Mouse (Mus musculus): Measurements from ENCODE around the gene Gm21962.
"Not testable (repeated sequence)": the region's sequence is repeated elsewhere in the genome, so short reads cannot be mapped to it uniquely, and the experiment has no call there.

Gene Gm21962

DNA sequence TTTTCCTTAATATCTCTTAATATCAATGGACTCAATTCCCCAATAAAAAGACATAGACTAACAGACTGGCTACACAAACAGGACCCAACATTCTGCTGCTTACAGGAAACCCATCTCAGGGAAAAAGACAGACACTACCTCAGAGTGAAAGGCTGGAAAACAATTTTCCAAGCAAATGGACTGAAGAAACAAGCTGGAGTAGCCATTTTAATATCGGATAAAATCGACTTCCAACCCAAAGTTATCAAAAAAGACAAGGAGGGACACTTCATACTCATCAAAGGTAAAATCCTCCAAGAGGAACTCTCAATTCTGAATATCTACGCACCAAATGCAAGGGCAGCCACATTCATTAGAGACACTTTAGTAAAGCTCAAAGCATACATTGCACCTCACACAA, at the start of gene Gm21962:
Gene Gm21962, plus strand, starts transcription at position 301 of the 400 bp plus-strand sequence.
- DNase-seq: not testable (repeated sequence)

DNA sequence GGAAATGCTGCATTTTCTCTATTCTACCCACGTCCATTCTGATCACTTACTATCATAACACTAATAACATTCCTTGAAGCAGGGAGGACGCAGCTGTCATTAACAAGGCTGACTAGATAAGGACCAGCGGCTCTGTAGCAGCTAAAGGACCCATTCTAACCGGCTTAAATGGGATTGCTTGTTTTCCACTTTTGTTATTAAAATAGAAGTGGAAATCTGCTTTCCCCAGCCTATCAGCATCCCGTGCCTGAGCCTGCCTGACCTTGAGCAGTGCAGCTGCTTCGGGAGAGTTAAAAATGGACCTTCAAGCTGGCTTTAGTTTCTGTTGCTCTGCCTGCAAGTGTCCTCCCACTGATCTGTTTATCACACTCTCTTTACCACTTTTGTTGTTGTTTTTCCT, 49.2 kb upstream of the Gm21962 start:
- no peak for DNase-seq

DNA sequence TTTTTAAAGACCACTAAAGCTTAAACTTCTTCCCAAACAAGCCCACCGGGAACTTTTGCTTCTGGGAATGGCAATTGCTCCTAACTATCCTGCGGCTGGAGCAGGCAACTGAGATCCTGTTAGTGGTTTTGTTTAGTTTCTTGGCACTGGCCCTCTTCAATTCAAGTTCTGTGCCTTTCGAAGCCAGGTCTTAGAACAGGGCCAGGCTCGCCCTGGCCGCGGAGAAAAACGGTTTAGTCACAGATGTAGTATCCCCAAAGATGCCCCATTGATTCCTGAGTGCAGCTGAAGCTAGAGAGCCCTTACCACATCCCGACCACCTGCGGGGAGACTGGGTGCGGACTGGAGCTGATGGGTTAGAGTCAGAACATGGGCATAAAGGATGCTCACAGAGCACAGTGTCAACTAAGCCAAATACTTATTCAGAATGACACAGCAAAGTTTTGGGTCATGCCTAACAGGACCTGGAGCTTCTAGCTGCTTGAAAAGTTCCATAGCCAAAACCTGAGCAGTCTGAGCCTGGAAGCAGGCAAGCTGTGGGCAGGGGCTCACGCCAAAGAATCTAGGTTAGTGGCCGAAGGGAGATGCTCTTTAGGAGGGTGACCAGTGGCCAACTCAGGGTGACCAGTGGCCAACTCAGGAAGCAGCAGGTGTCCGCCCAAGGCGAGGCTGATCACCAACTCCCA, 48.3 kb upstream of the Gm21962 start:
- peak; percentile 13 to 34 for DNase-seq

DNA sequence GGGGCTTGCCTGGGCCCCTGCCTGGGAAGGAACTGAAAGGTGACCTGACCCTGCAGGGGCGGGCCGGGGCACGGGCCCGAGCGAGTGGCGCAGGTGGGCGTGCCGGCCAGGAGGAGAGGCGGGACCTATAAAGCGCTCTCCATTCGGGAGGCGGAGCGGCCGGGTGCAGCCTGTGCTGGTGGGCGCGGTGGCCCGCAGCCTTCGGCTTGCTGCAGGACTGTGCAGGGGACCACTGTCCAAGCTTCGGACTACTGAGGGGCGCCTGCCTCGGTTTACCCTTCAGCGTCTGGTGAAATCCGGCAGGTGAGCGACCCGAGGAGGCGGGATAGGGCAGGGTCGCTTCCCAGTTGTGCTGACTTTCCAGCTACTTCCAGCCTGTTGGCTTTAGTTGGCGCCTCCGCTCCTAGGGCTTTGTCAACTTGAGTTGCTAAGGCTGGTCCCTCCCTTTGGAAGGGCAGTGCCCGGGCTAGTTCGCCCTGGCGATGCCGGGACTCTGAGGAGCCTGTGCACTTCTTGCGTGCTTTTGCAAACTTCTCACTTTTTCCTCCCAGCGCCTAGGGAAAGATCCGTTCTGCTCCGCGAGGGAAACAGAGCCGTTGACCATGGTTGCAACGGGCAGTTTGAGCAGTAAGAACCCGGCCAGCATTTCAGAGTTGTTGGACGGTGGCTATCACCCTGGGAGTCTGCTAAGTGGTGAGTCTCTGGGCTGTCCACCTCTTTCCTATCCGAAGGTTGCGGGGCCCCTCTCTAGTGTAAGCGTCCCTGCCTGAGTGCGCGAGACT, 47.6 kb upstream of the Gm21962 start:
- DNase-seq: peak; percentile 46 to 57

DNA sequence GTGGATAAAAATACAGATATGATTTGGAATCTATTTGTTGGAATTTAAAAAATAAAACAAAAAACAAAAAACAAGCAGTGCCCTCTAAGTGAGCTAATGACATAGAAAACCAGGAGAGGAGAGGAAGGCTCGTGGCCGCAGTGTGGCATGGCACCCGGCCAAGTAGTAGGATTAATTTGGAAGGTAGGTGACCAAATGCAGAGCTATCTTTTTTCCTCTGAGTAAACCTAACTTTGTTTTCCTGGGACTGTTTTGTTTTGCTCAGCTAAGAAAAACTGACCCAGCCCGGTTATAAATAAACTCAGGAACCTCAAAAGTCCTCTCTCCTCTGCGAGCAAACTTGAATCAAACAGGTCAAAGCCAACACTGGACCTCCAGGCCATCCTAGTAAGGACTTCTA, 46.3 kb upstream of the Gm21962 start:
- peak; percentile 53 to 60 for DNase-seq

DNA sequence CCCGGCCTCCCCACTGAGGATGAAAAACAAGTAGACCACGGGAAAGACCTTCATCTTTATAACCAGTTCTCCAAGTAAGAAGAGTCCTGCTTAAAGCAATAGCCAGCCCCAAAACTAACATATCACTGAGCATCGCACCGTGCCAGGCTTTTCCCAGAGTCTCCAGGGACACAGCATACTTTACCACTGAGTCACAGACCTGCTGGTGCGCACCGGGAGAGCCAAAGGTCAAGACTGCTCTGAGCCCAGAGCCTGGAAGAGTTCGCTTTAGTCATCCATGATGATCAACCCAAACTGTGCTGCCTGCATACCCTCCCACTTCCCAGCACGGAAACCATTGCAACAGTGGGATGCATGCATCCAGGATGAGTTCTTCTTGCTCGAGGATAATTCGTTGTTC, 37.6 kb upstream of the Gm21962 start:
- DNase-seq: no peak

DNA sequence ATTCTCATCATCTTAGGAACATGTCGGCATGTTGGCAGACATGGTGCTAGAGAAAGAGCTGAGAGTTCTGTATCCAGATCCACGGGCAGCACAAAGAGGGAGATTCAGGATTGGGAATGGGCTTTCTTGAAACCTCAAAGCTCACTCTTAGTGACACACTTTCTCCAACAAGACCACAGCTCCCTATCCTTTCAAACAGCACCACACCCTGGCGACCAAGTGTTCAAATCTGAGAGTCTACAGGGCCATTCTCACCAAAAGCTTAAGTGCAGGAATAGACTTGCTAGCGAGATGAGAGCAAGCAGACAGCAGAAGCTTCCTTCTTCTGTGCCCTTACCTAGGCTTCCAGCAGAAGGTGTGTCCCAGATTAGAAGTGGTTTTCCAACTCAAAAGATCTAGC, 34.8 kb upstream of the Gm21962 start:
- DNase-seq: no peak

DNA sequence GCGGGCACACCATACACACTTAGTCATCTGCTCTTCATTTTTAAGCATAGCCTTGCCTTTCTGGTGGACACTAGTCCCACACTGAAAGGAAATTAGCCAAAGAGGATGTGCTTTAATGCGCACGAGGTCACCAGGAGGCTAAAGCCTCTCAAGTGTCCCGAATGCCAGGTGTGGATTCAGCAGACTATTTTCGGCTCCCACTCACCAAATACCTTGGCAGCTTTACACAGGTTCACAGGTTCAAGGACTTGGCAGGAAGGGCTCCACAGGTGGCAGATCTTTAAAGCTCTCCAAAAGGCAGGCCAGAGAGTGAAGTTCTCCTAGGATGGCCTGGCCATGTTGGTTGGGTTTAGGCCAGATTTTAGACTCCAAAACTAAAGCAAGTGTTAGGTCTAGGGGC, 30.1 kb upstream of the Gm21962 start:
- DNase-seq: no peak

DNA sequence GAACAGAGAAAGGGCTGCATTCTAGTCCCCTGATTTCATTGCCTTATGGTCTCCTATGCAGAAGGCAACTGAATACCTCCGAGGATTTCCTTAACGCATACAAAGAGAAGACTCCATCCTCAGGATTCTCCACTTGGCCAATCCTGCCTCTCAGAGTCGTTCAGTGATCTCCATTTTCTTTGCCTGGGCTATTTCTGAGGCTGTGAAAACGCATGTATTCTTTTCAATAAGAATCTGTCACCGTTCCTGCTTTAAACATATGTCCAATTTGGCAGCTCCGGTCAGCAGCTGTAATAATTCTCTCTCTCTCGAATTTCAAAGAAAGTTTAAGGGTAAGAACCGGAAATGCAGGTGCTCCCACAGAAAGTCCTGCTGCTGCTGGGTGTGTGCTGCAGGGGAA, 29.2 kb upstream of the Gm21962 start:
- no peak for DNase-seq

DNA sequence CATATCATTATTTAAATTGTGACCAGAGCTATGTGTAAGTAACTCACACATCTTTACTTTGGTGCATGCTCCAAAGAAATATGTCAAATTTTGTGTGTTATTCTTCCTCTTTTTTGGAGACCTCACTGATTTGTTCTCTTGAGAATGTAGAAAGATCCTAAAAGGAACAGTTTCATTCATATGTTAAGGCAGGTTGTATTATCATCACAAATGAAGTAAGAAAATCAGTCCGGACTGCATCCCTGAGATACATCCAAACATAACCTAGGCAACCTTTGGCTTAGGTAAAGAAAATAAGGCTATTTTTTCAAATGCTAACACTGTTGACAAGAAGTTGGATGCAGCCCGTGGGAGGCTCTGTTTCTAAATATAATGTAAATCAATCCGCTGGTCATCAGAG, 28.8 kb upstream of the Gm21962 start:
- no peak for DNase-seq

DNA sequence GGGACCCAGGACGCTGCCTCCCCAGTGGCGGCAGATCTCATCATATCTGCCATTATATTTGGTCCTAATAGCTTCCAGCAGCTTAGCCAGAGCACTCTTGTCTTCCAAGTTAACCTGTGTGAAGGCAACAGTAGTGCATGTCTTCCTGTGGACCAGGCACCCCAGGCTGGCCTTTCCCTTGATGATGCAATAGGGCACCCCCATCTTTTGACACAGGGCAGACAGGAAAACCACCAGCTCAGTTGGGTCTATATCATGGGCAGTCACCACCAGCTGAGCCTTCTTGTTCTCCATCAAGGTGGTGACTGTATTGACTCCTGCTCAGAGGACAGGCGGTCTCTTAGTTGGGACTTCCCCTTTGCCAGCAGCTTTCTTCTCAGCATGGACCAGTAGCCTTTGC, 27.2 kb upstream of the Gm21962 start:
- DNase-seq: no peak

DNA sequence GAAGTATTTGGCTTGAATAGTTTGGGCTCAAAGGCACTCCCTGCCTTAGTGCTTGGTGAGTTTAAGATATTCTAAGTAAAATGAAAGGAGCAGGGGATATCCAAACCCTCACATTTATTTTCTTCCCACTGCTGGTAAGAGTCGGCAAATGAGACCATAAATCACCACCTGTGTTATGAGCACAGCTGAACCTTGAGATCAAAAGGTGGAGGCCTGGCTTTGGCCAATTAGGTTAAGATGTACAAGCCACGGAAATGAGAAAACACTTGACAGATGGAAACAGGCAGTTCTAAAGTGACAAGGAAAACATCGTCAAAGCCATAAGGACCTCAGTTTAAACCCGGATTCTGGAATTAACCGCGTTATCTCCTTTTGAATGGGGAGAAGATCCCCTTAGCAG, 26.4 kb upstream of the Gm21962 start:
- DNase-seq: no peak

DNA sequence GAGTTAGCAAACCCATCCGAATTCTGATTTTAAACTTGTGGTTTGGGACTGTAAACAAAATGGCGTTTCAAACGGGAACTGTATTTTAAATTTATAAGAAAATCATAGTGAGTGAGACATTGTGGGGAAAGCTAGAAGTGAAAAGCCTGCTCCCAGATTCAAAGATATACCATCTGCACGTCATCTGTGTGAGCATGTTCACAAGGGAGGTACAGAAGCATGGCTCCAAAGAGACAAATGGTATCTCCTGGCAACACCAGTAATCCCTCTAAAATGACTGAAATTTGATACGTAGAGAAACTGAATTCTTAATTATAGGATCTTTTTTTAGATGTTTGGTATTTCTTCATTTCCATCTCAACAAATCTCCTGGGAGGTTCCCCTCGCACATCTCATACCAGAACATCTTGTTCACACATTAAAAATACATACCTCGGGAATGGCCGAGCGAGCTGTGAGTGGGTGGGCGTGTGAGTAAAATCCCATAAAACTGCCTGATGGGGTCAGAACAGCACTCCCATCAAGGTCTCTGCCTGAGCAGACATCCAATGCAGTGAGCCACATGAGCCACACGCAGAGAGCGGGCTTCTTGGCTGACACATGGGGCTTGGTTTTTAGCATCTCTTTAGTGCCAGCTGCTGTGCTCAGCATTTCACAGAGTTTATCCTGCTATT, 23.8 kb upstream of the Gm21962 start:
- DNase-seq: peak; percentile 12 to 41

DNA sequence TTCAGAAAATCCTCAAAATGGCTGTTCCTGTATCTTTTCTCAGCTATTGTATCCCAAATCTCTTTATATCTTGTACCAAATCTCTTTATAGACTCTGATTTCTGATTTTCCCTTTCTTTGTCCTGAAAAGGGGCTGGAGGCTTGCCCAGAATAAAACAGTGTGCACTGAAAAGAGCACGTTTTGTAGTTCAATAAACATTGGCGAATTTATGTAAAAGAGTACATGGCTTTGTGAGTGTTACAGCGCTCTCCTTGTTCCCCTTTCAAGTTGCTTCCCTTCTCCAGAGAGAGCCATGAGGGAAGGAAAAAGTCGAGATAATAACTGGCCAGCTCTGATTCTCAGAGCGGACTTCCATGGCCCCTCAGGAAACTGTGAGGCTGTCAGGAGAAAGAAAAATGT, 22.2 kb upstream of the Gm21962 start:
- no peak for DNase-seq

DNA sequence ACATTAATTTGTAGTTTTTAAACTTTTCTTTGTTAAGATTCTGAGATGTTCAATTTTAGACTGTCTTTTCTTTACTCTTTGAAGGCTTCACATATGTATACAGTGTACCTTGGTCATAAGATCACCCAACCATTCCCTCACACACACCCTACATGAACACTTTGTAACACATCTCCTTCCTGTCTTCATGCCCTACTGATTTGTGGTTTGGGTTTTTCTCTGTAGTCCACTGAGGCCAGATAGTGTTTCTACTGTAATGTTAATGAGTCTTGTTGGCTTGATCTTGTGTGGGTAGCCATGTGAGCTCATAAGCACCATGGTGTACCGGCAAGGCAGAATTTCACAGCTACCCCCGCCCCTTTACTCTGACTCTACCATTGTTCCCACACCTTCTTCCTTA, 18.5 kb upstream of the Gm21962 start:
- no peak for DNase-seq

DNA sequence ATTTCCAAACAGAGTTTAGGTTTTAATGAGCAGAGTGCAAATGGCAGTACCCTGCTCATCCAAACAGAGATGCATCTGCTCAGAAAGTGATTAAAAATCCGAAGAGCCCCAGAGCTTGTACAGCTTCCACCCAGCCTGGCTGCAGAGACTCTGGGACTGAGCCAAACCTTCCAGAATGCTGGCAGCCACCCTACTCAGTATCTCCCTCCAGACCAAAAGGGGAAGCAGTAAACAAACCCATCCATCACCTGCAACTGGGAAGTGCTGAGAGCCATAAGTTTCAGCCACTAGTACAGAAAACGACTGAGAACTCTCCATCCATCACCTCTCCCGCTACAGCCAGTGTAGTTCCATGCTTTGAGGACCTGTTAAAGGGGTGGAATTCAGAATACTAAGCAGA, 9.6 kb downstream of the Gm21962 start:
- DNase-seq: peak; percentile 94

DNA sequence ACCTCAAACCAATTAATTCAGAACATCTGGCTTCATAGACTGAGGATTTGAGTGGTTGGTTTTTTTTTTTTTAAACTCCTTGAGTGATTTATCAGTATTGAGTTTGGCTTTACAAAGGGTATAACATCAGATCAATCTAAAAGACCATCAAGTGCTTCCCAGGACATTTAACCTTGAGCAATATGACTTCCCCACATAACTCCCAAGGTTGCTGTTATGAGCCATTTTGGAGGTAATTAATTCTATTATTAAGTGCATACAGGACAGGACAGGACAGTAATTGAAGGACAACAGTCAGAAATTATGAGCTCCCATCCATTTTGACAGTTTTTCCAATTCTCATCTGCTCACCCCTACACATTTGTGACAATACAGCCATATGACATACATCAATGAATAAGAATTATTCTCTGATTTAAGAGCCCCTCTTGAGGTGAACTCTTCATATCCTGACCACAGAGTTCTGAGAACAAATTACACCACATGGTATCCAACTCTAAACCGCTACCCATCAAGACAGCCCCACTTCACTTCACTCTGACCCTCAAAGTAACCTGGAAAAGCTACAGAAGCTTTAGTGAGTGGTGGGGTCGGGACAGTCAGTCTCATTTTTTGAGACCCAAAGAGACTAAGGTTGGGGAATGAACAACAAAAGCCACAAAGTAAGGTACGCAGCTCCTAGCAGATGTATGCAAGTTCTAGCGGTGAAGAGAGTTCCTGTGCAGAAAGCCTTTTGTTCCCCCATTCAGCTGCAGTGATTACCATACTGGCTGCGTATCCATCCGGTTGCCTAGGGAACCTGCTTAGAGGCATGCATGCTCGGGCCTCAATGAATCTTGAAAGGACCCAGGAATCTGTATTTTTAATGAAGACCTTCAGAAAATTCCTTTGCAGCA, 11.8 kb downstream of the Gm21962 start:
- DNase-seq: peak; percentile 28 to 35

DNA sequence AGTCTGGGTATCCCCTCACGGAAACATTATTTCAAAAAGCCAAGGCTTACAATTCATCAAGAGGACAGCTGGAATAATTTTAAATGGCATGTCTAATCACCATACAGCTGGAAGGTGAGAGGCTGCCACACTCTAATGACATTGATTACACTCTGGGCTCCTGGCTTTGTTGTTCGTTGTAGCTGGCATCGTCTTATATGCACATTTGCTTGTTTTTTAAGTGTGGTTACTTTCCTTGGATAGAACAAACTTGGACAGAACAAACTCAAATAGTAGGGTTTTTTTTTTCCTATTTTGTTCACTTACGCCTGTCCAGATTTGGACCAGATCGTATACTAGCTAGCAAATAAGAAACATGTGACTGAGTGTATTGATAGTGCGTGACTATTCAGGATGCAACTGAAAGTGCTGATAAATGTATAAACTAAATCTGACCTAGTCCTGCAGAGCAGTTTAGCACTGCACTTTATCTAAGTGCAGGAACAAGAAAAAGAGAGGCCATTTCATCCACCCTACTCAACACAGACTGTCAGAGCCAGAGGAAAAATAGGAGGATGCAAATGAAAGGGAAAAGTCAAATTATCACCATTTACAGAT, 12.6 kb downstream of the Gm21962 start:
- no peak for DNase-seq

DNA sequence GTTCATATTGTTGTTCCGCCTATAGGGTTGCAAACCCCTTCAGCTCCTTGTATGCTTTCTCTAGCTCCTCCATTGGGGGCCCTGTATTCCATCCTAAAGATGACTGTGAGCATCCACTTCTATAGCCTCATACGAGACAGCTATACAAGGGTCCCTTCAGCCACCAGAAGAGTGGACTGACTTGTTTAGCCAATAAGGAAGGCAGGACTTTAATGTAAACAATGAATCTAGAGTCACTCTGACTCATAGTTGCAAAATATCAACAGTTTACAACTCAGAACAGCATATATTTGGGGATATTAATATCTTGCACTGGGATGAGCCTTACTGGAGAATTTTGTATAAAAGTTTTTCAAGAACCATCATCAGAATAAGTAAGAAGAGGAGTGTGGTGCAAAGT, 15.6 kb downstream of the Gm21962 start:
- no peak for DNase-seq

DNA sequence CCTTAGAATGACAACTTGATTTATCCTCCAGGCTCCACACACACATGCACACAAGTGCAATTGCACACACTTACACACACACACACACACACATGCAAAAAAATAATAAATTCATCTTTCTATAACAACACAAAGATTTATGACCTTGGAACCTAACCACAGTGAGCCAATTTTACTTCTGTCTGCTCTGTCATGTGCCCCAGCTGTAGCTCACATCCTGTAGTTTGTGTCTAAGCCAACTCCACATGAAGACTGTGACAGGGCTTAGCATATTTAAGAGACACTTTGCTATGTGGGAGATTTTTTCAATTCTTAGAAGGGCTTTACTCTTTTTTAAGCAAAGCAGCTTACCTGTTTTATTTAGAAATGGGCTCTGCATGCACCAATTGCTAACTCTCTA, 20.2 kb downstream of the Gm21962 start:
- no peak for DNase-seq

DNA sequence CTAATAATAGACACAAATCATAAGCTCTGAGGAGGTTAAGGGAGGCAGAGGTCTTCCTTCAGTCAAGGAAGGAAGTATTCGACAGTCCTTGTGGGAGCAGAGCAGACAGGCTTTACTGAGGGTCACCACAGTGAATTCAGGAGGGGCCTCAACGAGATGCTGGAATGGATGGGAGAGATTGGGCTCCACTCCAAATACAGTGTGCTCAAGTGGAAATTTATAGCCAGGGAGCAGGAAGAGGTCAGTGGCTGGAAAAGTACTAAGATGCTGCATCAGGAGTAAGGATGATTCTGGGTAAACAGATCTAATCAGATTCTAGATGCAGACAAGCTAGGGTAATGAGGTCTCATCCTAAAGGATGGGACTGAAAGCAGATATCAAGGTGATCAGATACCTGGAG, 44.6 kb downstream of the Gm21962 start:
- DNase-seq: no peak

DNA sequence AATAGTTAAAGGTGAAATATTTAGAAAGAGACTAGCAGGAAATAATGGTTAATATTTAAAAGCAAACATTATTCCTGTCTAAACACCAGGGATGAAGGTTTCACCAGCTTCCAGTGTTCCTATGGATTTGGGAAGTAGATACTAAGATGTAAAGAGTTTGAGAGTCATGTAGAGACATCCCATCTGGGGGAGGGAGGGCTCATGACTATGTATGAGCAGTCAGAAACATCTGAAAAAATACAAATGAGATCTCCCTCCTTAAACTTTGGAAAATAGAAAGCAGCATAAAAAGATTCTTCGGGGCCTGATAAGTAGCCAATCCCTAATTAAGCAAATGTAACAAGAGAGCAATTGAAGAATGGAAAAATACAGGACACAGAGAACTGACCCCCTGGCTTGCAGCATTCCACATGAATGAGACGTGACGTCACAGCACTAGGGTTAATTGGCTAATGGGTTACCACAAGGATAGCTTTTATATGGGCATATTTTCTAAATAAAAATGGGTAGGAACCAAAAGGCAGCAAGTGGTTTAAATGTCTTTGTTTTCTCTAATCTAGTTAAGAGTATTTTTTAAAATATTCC, 45.3 kb downstream of the Gm21962 start:
- DNase-seq: no peak

Measured in cerebellum, postnatal 10 days (tissue).